Mouse (Mus musculus) erythroid progenitor cell, adult 5-6 weeks (primary cell): ENCODE measurements around the gene Txndc8. TPM values are rescaled to one million over a fixed set of nuclear protein-coding genes. Genes with fewer than 3 reads are reported as not detected.

ENCODE experiments used
- ATAC-seq: replicated peaks from 2 replicates; pipeline ENCODE4 v1.8.0; 2016; ENCODE audit warnings: moderate number of reproducible peaks, mild to moderate bottlenecking, moderate TSS enrichment, inconsistent platforms; ENCODE audit not compliant: poor library complexity, low FRiP score, severe bottlenecking
- total RNA-seq, 2 experiments: library from RNA; stranded (forward) in 1 of 2; stranded (reverse) in 1 of 2; fragments of 150-400 nt in 1 of 2; fragments of 186-747, 209-891 nt in 1 of 2; gene quantifications; 2 replicates each; pipeline versions ENCODE4 v1.2.3 to v1.2.4; 2015 to 2017; ENCODE audit warnings: low replicate concordance in 2 of 2

Txndc8 gene
- total RNA-seq, 2 experiments from 2014 or later: not detected

GRCm38 (mm10) chr4:57957200-57958085 is 51.5 kb downstream of the Txndc8 start:
- ATAC-seq: peak; percentile 20

- ATAC-seq: peak; percentile 84
Measured at GRCm38 (mm10) chr4:57956029-57956960, 52.6 kb downstream of the Txndc8 start, which contains the start of gene Txn1. Txn1 (minus strand) TSS chr4:57956411.

- ATAC-seq: peak; percentile 70
Measured at GRCm38 (mm10) chr4:57955544-57955958, 53.4 kb downstream of the Txndc8 start.

GRCm38 (mm10) chr4:57954991-57955390 is 53.9 kb downstream of the Txndc8 start:
- ATAC-seq: no peak

- no peak for ATAC-seq
Measured at GRCm38 (mm10) chr4:57954580-57954979, 54.3 kb downstream of the Txndc8 start.

- no peak for ATAC-seq
Measured at GRCm38 (mm10) chr4:57953796-57954195, 55.1 kb downstream of the Txndc8 start.

- no peak for ATAC-seq
Measured at GRCm38 (mm10) chr4:57952891-57953290, 56.0 kb downstream of the Txndc8 start.

GRCm38 (mm10) chr4:57952416-57952815 is 56.5 kb downstream of the Txndc8 start:
- no peak for ATAC-seq

GRCm38 (mm10) chr4:57949866-57950265 is 59.1 kb downstream of the Txndc8 start:
- no peak for ATAC-seq

GRCm38 (mm10) chr4:57947476-57947875 is 61.4 kb downstream of the Txndc8 start:
- no peak for ATAC-seq

- ATAC-seq: no peak
Measured at GRCm38 (mm10) chr4:57947036-57947435, 61.9 kb downstream of the Txndc8 start.

GRCm38 (mm10) chr4:57942892-57943291 is 66.0 kb downstream of the Txndc8 start:
- ATAC-seq: no peak

GRCm38 (mm10) chr4:57940631-57941030 is 68.3 kb downstream of the Txndc8 start:
- ATAC-seq: no peak

- ATAC-seq: no peak
Measured at GRCm38 (mm10) chr4:57937292-57937691, 71.6 kb downstream of the Txndc8 start.

GRCm38 (mm10) chr4:57934181-57934580 is 74.7 kb downstream of the Txndc8 start:
- no peak for ATAC-seq

Other genes starting within 250 kb of the Txndc8 start
- gene D630039A03Rik, start 92.8 kb downstream of the Txndc8 start, total RNA-seq (2015; ENCODE audit: low replicate concordance): not detected in 2 replicates
- not detected in 2 replicates for gene D630039A03Rik, start 92.8 kb downstream of the Txndc8 start, total RNA-seq (2017; ENCODE audit: low replicate concordance)
- 220 and 242 TPM in 2 replicates for gene Txn1, start 52.7 kb downstream of the Txndc8 start, total RNA-seq (2015; ENCODE audit: low replicate concordance)
- 87.3 and 98.4 TPM in 2 replicates for gene Txn1, start 52.7 kb downstream of the Txndc8 start, total RNA-seq (2017; ENCODE audit: low replicate concordance)
- gene Svep1, start 197.7 kb upstream of the Txndc8 start, total RNA-seq (2015; ENCODE audit: low replicate concordance): not detected in 2 replicates
- gene Svep1, start 197.7 kb upstream of the Txndc8 start, total RNA-seq (2017; ENCODE audit: low replicate concordance): 0.26 and 0.30 TPM in 2 replicates